In genomic region chr7:4920976-4921823, GRCm38 (mm10) we compare ENCODE assay signal across 10 mouse cellular contexts. TPM values are rescaled to one million over a fixed set of nuclear protein-coding genes. Genes with fewer than 3 reads are reported as not detected.
DNase-seq lines count a peak whose midpoint lies in the region; ATAC-seq and TF ChIP-seq lines count a peak whose summit lies in the region.
"Had no signal": no experiment of that assay in that cellular context is flagged by ENCODE, and none has a peak within 500 bp of the region (broad histone marks: within the 10 kb centered on the region; RNA-seq: fewer than 3 reads in every experiment).

No protein-coding gene starts in this region.

- peak overlapping the region; percentile 93; the same call in 1 of the 2 replicates for H3K4me2 ChIP-seq in midbrain, embryonic 11.5 days

- peaks cover 32% of the 10 kb centered on the region for H3K4me1 ChIP-seq in bone marrow macrophage, adult 2 months (ENCODE audit: control insufficient read depth, insufficient read depth, low read length)
- H3K4me1 ChIP-seq in hindbrain, embryonic 10.5 days (replicated peaks): peaks cover 67% of the 10 kb centered on the region
- H3K4me1 ChIP-seq in midbrain, embryonic 11.5 days (ENCODE audit: control insufficient read depth, insufficient read depth, low read length): peaks cover 59% of the 10 kb centered on the region

- H3K27me3 ChIP-seq in hindbrain, embryonic 10.5 days (ENCODE audit: insufficient read depth, poor library complexity, severe bottlenecking): no peaks in the 10 kb centered on the region
- no peaks in the 10 kb centered on the region; the same call in 1 of the 2 replicates for H3K27me3 ChIP-seq in midbrain, embryonic 11.5 days (ENCODE audit: control insufficient read depth, insufficient read depth, low read length)

- no peak for TF ChIP-seq CTCF in bone marrow macrophage, adult 2 months (IDR thresholded peaks at IDR 0.05; ENCODE audit: low read depth, low read length)

- H3K9ac ChIP-seq in midbrain, embryonic 11.5 days (ENCODE audit: low read length): peak overlapping the region; percentile 31; the same call in 1 of the 2 replicates

- peaks cover 3% of the 10 kb centered on the region; the same call in 1 of the 2 replicates for H3K9me3 ChIP-seq in hindbrain, embryonic 10.5 days
- H3K9me3 ChIP-seq in midbrain, embryonic 11.5 days (ENCODE audit: control insufficient read depth, low read length): no peaks in the 10 kb centered on the region

- H3K4me3 ChIP-seq in bone marrow macrophage, adult 2 months (ENCODE audit: insufficient read depth, low read length): no peak overlapping the region
- H3K4me3 ChIP-seq in hindbrain, embryonic 10.5 days: peak overlapping the region; percentile 57; the same call in 1 of the 2 replicates
- H3K4me3 ChIP-seq in midbrain, embryonic 11.5 days (ENCODE audit: low read depth, low read length): no peak overlapping the region

- intact Hi-C loops in heart, postnatal 25 days (cut with DNase I): no loop called here

- 0 out of 2 replicates have a peak overlapping the region, but pooled peaks have one; percentile 30 for H3K27ac ChIP-seq in bone marrow macrophage, adult 2 months (ENCODE audit: insufficient read depth, low read depth, low read length)
- peak overlapping the region; percentile 90 for H3K27ac ChIP-seq in hindbrain, embryonic 10.5 days
- H3K27ac ChIP-seq in midbrain, embryonic 11.5 days (ENCODE audit: low read depth, low read length): peak overlapping the region; percentile 98

- DNase-seq in heart, adult 11 months: peak; percentile 96
- no peak for DNase-seq in heart, postnatal 25 days (ENCODE audit: low spot score)
- DNase-seq in hindbrain, embryonic 10.5 days (ENCODE audit: low spot score): no peak
- no peak for DNase-seq in midbrain, embryonic 11.5 days (ENCODE audit: low spot score, missing footprints)
- DNase-seq in adrenal gland, adult 8-10 months: no peak
- no peak for DNase-seq in spleen, postnatal 36 days (ENCODE audit: low spot score in 2 of 2)
- DNase-seq in ovary, postnatal 14 days (ENCODE audit: low spot score): no peak
- DNase-seq: cerebellum, adult 11 months had no signal

- ATAC-seq in midbrain, embryonic 11.5 days (ENCODE audit: low FRiP score): no peak

- no peak for TF ChIP-seq POLR2A in bone marrow macrophage, adult 2 months (IDR thresholded peaks at IDR 0.05; ENCODE audit: borderline replicate concordance, low read depth, low read length)

- WGBS in hindbrain, embryonic 10.5 days: 62% methylated on average over 23 of the region's 23 CpGs
- whole genome bisulfite sequencing in midbrain, embryonic 11.5 days: 55% methylated on average over 23 of the region's 23 CpGs

- H3K36me3 ChIP-seq in hindbrain, embryonic 10.5 days: peaks cover 46% of the 10 kb centered on the region
- H3K36me3 ChIP-seq in midbrain, embryonic 11.5 days (ENCODE audit: control insufficient read depth, insufficient read depth, low read length): peaks cover 10% of the 10 kb centered on the region

RNA-seq across cellular contexts. Expression of gene Nat14, which starts 0.6 kb away (rescaled TPM):
- total RNA-seq in heart, postnatal 25 days (2021): 1 to 10 TPM; 3.8 to 5.4 TPM
- 0.78 and 1.6 TPM in 2 replicates for polyA plus RNA-seq in bone marrow macrophage, adult 2 months (2012; ENCODE audit: insufficient read depth, insufficient read length, missing spikeins)
- 5.2 and 9.6 TPM in 2 replicates for polyA plus RNA-seq in hindbrain, embryonic 10.5 days (2016; fragmentation: Nextera tagmentation; extraction: Ambion mirVana)
- polyA plus RNA-seq in midbrain, embryonic 11.5 days (2014; fragmentation: Nextera tagmentation; extraction: Ambion mirVana): 8.0 and 10.4 TPM in 2 replicates
- total RNA-seq in adrenal gland, adult 8-10 months (2022): 10 to 100 TPM in 2 of 4 experiments, 1 to 10 TPM in 2; 8.5 to 13.3 (median 10.4) TPM

RNA-seq across cellular contexts. Expression of gene Ssc5d, which starts 4.4 kb away (rescaled TPM):
- 1 to 10 TPM; 3.8 to 4.3 TPM for total RNA-seq in heart, postnatal 25 days (2021)
- polyA plus RNA-seq in bone marrow macrophage, adult 2 months (2012; ENCODE audit: insufficient read depth, insufficient read length, missing spikeins): 0.24 TPM in 1 of 2 replicates, not detected in the other
- polyA plus RNA-seq in hindbrain, embryonic 10.5 days (2016; fragmentation: Nextera tagmentation; extraction: Ambion mirVana): 1.0 and 1.7 TPM in 2 replicates
- 1.0 and 1.6 TPM in 2 replicates for polyA plus RNA-seq in midbrain, embryonic 11.5 days (2014; fragmentation: Nextera tagmentation; extraction: Ambion mirVana)
- 1 to 10 TPM; 1.7 to 4.5 (median 2.2) TPM for total RNA-seq in adrenal gland, adult 8-10 months (2022)

RNA-seq across cellular contexts. Expression of gene Zfp628, which starts 6.2 kb away (rescaled TPM):
- 1 to 10 TPM; 7.9 to 8.1 TPM for total RNA-seq in heart, postnatal 25 days (2021)
- polyA plus RNA-seq in bone marrow macrophage, adult 2 months (2012; ENCODE audit: insufficient read depth, insufficient read length, missing spikeins): 7.1 and 8.7 TPM in 2 replicates
- polyA plus RNA-seq in hindbrain, embryonic 10.5 days (2016; fragmentation: Nextera tagmentation; extraction: Ambion mirVana): 5.3 and 6.5 TPM in 2 replicates
- polyA plus RNA-seq in midbrain, embryonic 11.5 days (2014; fragmentation: Nextera tagmentation; extraction: Ambion mirVana): 3.5 and 3.8 TPM in 2 replicates
- 10 to 100 TPM; 14.4 to 20.6 (median 16.2) TPM for total RNA-seq in adrenal gland, adult 8-10 months (2022)

RNA-seq across cellular contexts. Expression of gene Gm36210, which starts 14.9 kb away (rescaled TPM):
- not detected for total RNA-seq in heart, postnatal 25 days (2021)
- not detected in 2 replicates for polyA plus RNA-seq in bone marrow macrophage, adult 2 months (2012; ENCODE audit: insufficient read depth, insufficient read length, missing spikeins)
- not detected in 2 replicates for polyA plus RNA-seq in hindbrain, embryonic 10.5 days (2016; fragmentation: Nextera tagmentation; extraction: Ambion mirVana)
- 0.12 TPM in 1 of 2 replicates, not detected in the other for polyA plus RNA-seq in midbrain, embryonic 11.5 days (2014; fragmentation: Nextera tagmentation; extraction: Ambion mirVana)
- under 1 TPM in 1 of 4 experiments, not detected in 3; 0.26 TPM for total RNA-seq in adrenal gland, adult 8-10 months (2022)

RNA-seq across cellular contexts. Expression of gene Sbk2, which starts 43.0 kb away (rescaled TPM):
- total RNA-seq in heart, postnatal 25 days (2021): 10 to 100 TPM; 22.4 to 28.7 TPM
- polyA plus RNA-seq in bone marrow macrophage, adult 2 months (2012; ENCODE audit: insufficient read depth, insufficient read length, missing spikeins): 0.58 TPM in 1 of 2 replicates, not detected in the other
- polyA plus RNA-seq in hindbrain, embryonic 10.5 days (2016; fragmentation: Nextera tagmentation; extraction: Ambion mirVana): not detected in 2 replicates
- polyA plus RNA-seq in midbrain, embryonic 11.5 days (2014; fragmentation: Nextera tagmentation; extraction: Ambion mirVana): not detected in 2 replicates
- total RNA-seq in adrenal gland, adult 8-10 months (2022): 1 to 10 TPM in 2 of 4 experiments, under 1 TPM in 1, not detected in 1; 0.45 to 2.1 (median 1.8) TPM
- total RNA-seq: left cerebral cortex, postnatal 10 days had no signal

Comparison
In these comparisons a context has a peak if more than half of its experiments do, and no peak if none do; other contexts are left out.
1. H3K27ac ChIP-seq: peak in every context shown above with its lines; median percentile 98 in midbrain, embryonic 11.5 days; 90 in hindbrain, embryonic 10.5 days; 30 in bone marrow macrophage, adult 2 months.